Mouse (Mus musculus): ENCODE results near the gene Cby3. TPM values are rescaled to one million over a fixed set of nuclear protein-coding genes. Genes with fewer than 3 reads are reported as not detected.
"Not testable (repeated sequence)": the region's sequence is repeated elsewhere in the genome, so short reads cannot be mapped to it uniquely, and the experiment has no call there.

Gene Cby3
- polyA plus RNA-seq, 1 experiment from 2014 or later, result 0.21 TPM

GRCm38 (mm10) chr11:50354851-50355250 lies 589 bp downstream of the Cby3 start:
- Histone ChIP-seq H3K4me2 (ENCODE audit: low read depth, low read length) (peak overlapping the region; percentile 19; the same call in 1 of the 2 replicates), H3K9ac (replicated peaks) (no peak overlapping the region), H3K9me3 (ENCODE audit: low read length) (no peaks in the 10 kb centered on the region), H3K4me3 (ENCODE audit: low read depth, low read length) (no peak overlapping the region), H3K4me1 (ENCODE audit: insufficient read depth) (peaks cover 18% of the 10 kb centered on the region; the same call in 1 of the 2 replicates), H3K27me3 (ENCODE audit: insufficient read depth, low read length) (no peaks in the 10 kb centered on the region), H3K27ac (ENCODE audit: low read depth) (peak overlapping the region; percentile 75), H3K36me3 (replicated peaks; ENCODE audit: insufficient read depth, low read length) (no peaks in the 10 kb centered on the region)
- 59% methylated on average over 3 of the region's 3 CpGs for WGBS (ENCODE audit: insufficient replicate concordance)
- TF ChIP-seq CTCF (IDR thresholded peaks at IDR 0.05; ENCODE audit: low read depth) (no peak), EP300 (IDR thresholded peaks at IDR 0.05; ENCODE audit: low read depth) (no peak)
- ATAC-seq, result peak; percentile 88
- DNase-seq, result peak; percentile 33

GRCm38 (mm10) chr11:50355395-50355794 lies 1.1 kb downstream of the Cby3 start:
- H3K4me3 ChIP-seq (ENCODE audit: low read depth, low read length), result no peak overlapping the region
- peak; percentile 35 for ATAC-seq

GRCm38 (mm10) chr11:50358950-50359861 lies 4.9 kb downstream of the Cby3 start:
- no peaks in the 10 kb centered on the region for H3K9me3 ChIP-seq (ENCODE audit: low read length)
- WGBS (ENCODE audit: insufficient replicate concordance), result 4% methylated on average over 74 of the region's 74 CpGs
- peaks cover 18% of the 10 kb centered on the region; the same call in 1 of the 2 replicates for H3K4me1 ChIP-seq (ENCODE audit: insufficient read depth)
- no peaks in the 10 kb centered on the region for H3K27me3 ChIP-seq (ENCODE audit: insufficient read depth, low read length)
- H3K36me3 ChIP-seq (replicated peaks; ENCODE audit: insufficient read depth, low read length), result no peaks in the 10 kb centered on the region
- no peak overlapping the region for H3K27ac ChIP-seq (ENCODE audit: low read depth)
- H3K4me3 ChIP-seq (ENCODE audit: low read depth, low read length), result peak overlapping the region; percentile 63
- TF ChIP-seq CTCF (IDR thresholded peaks at IDR 0.05; ENCODE audit: low read depth), result no peak
- TF ChIP-seq EP300 (IDR thresholded peaks at IDR 0.05; ENCODE audit: low read depth), result no peak
- H3K4me2 ChIP-seq (ENCODE audit: low read depth, low read length), result peak overlapping the region; percentile 97
- DNase-seq, result peak; percentile 57
- H3K9ac ChIP-seq (replicated peaks), result peak overlapping the region; percentile 61
- ATAC-seq, result peak; percentile 21; the same call in 1 of the 2 replicates

More at GRCm38 (mm10) chr11:50355395-50355794, 1.1 kb downstream of the Cby3 start:
- H3K4me1 ChIP-seq (ENCODE audit: insufficient read depth), result peaks cover 18% of the 10 kb centered on the region; the same call in 1 of the 2 replicates
- H3K9me3 ChIP-seq (ENCODE audit: low read length), result no peaks in the 10 kb centered on the region
- H3K4me2 ChIP-seq (ENCODE audit: low read depth, low read length), result no peak overlapping the region
- no peak for DNase-seq
- WGBS (ENCODE audit: insufficient replicate concordance), result 35% methylated on average over 1 of the region's 1 CpGs
- no peak overlapping the region for H3K9ac ChIP-seq (replicated peaks)
- H3K27me3 ChIP-seq (ENCODE audit: insufficient read depth, low read length), result no peaks in the 10 kb centered on the region
- no peaks in the 10 kb centered on the region for H3K36me3 ChIP-seq (replicated peaks; ENCODE audit: insufficient read depth, low read length)
- H3K27ac ChIP-seq (ENCODE audit: low read depth), result peak overlapping the region; percentile 75
- TF ChIP-seq CTCF (IDR thresholded peaks at IDR 0.05; ENCODE audit: low read depth) (no peak), EP300 (IDR thresholded peaks at IDR 0.05; ENCODE audit: low read depth) (no peak)

- not testable (repeated sequence) for H3K4me2 ChIP-seq (ENCODE audit: low read depth, low read length); H3K27ac ChIP-seq (ENCODE audit: low read depth); H3K4me1 ChIP-seq (ENCODE audit: insufficient read depth); H3K9me3 ChIP-seq (ENCODE audit: low read length); H3K9ac ChIP-seq (replicated peaks); H3K36me3 ChIP-seq (replicated peaks; ENCODE audit: insufficient read depth, low read length); ATAC-seq; H3K27me3 ChIP-seq (ENCODE audit: insufficient read depth, low read length); H3K4me3 ChIP-seq (ENCODE audit: low read depth, low read length); DNase-seq
- 68% methylated on average over 1 of the region's 1 CpGs for WGBS (ENCODE audit: insufficient replicate concordance)
Measured at GRCm38 (mm10) chr11:50361282-50361681, 7.0 kb downstream of the Cby3 start.

- Histone ChIP-seq H3K27ac (ENCODE audit: low read depth) (no peak overlapping the region), H3K27me3 (ENCODE audit: insufficient read depth, low read length) (no peaks in the 10 kb centered on the region), H3K4me1 (ENCODE audit: insufficient read depth) (0 out of 2 replicates have a peak, but pooled peaks cover 1% of the 10 kb centered on the region), H3K36me3 (replicated peaks; ENCODE audit: insufficient read depth, low read length) (no peaks in the 10 kb centered on the region), H3K4me2 (ENCODE audit: low read depth, low read length) (no peak overlapping the region), H3K4me3 (ENCODE audit: low read depth, low read length) (no peak overlapping the region), H3K9me3 (ENCODE audit: low read length) (no peaks in the 10 kb centered on the region), H3K9ac (replicated peaks) (no peak overlapping the region)
- ATAC-seq, result peak; percentile 62
- TF ChIP-seq CTCF (IDR thresholded peaks at IDR 0.05; ENCODE audit: low read depth), result peak; percentile 96
- no peak for TF ChIP-seq EP300 (IDR thresholded peaks at IDR 0.05; ENCODE audit: low read depth)
- 6% methylated on average over 4 of the region's 4 CpGs for WGBS (ENCODE audit: insufficient replicate concordance)
- peak; percentile 80 for DNase-seq
Measured at GRCm38 (mm10) chr11:50364548-50364947, 10.3 kb downstream of the Cby3 start.

GRCm38 (mm10) chr11:50365322-50365721 lies 11.1 kb downstream of the Cby3 start:
- H3K4me3 ChIP-seq (ENCODE audit: low read depth, low read length), result no peak overlapping the region
- no peaks in the 10 kb centered on the region for H3K9me3 ChIP-seq (ENCODE audit: low read length)
- DNase-seq, result no peak
- H3K9ac ChIP-seq (replicated peaks), result no peak overlapping the region
- no peak overlapping the region for H3K4me2 ChIP-seq (ENCODE audit: low read depth, low read length)
- no peak for ATAC-seq
- no peak for TF ChIP-seq CTCF (IDR thresholded peaks at IDR 0.05; ENCODE audit: low read depth)
- no peak for TF ChIP-seq EP300 (IDR thresholded peaks at IDR 0.05; ENCODE audit: low read depth)
- H3K4me1 ChIP-seq (ENCODE audit: insufficient read depth), result no peaks in the 10 kb centered on the region
- H3K27me3 ChIP-seq (ENCODE audit: insufficient read depth, low read length), result no peaks in the 10 kb centered on the region
- H3K36me3 ChIP-seq (replicated peaks; ENCODE audit: insufficient read depth, low read length), result no peaks in the 10 kb centered on the region
- no peak overlapping the region for H3K27ac ChIP-seq (ENCODE audit: low read depth)

All from liver, postnatal 0 days (tissue).